Mouse (Mus musculus): ENCODE results near the gene Insrr. TPM values are rescaled to one million over a fixed set of nuclear protein-coding genes. Genes with fewer than 3 reads are reported as not detected.
A peak's percentile ranks its signal among the peaks of the same experiment; 100 is the strongest.
"Not testable (repeated sequence)": the region's sequence is repeated elsewhere in the genome, so short reads cannot be mapped to it uniquely, and the experiment has no call there.

Insrr gene
- polyA plus RNA-seq, 1 experiment from 2014 or later = not detected

GRCm38 (mm10) chr3:87857666-87858065, 60.9 kb downstream of the Insrr start:
- no peak overlapping the region for H3K27ac ChIP-seq (ENCODE audit: low read depth)
- 93% methylated on average over 8 of the region's 8 CpGs for WGBS (ENCODE audit: insufficient replicate concordance)

GRCm38 (mm10) chr3:87859813-87860212, 63.1 kb downstream of the Insrr start:
- peaks cover 59% of the 10 kb centered on the region for H3K36me3 ChIP-seq (replicated peaks; ENCODE audit: insufficient read depth, low read length)
- peak; percentile 43; the same call in 1 of the 2 replicates for ATAC-seq
- no peaks in the 10 kb centered on the region for H3K27me3 ChIP-seq (ENCODE audit: insufficient read depth, low read length)

More at GRCm38 (mm10) chr3:87857666-87858065, 60.9 kb downstream of the Insrr start:
- H3K4me2 ChIP-seq (ENCODE audit: low read depth, low read length) = no peak overlapping the region
- no peaks in the 10 kb centered on the region for H3K4me1 ChIP-seq (ENCODE audit: insufficient read depth)
- ATAC-seq (no peak), DNase-seq (no peak)
- H3K36me3 ChIP-seq (replicated peaks; ENCODE audit: insufficient read depth, low read length) = peaks cover 46% of the 10 kb centered on the region
- H3K9ac ChIP-seq (replicated peaks) = no peak overlapping the region
- TF ChIP-seq EP300 (IDR thresholded peaks at IDR 0.05; ENCODE audit: low read depth) (no peak), CTCF (IDR thresholded peaks at IDR 0.05; ENCODE audit: low read depth) (no peak)
- H3K4me3 ChIP-seq (ENCODE audit: low read depth, low read length) = no peak overlapping the region
- no peaks in the 10 kb centered on the region for H3K9me3 ChIP-seq (ENCODE audit: low read length)
- no peaks in the 10 kb centered on the region for H3K27me3 ChIP-seq (ENCODE audit: insufficient read depth, low read length)

GRCm38 (mm10) chr3:87864111-87864510, 67.4 kb downstream of the Insrr start:
- DNase-seq; H3K9ac ChIP-seq (replicated peaks); H3K27ac ChIP-seq (ENCODE audit: low read depth); H3K27me3 ChIP-seq (ENCODE audit: insufficient read depth, low read length); H3K9me3 ChIP-seq (ENCODE audit: low read length); H3K4me2 ChIP-seq (ENCODE audit: low read depth, low read length); ATAC-seq; H3K4me3 ChIP-seq (ENCODE audit: low read depth, low read length); H3K4me1 ChIP-seq (ENCODE audit: insufficient read depth): not testable (repeated sequence)
- H3K36me3 ChIP-seq (replicated peaks; ENCODE audit: insufficient read depth, low read length) = peaks cover 75% of the 10 kb centered on the region
- WGBS (ENCODE audit: insufficient replicate concordance) = 82% methylated on average over 4 of the region's 4 CpGs

More at GRCm38 (mm10) chr3:87859813-87860212, 63.1 kb downstream of the Insrr start:
- H3K27ac ChIP-seq (ENCODE audit: low read depth) = no peak overlapping the region
- no peaks in the 10 kb centered on the region for H3K9me3 ChIP-seq (ENCODE audit: low read length)
- no peaks in the 10 kb centered on the region for H3K4me1 ChIP-seq (ENCODE audit: insufficient read depth)
- DNase-seq = peak; percentile 60
- no peak overlapping the region for H3K4me2 ChIP-seq (ENCODE audit: low read depth, low read length)
- H3K9ac ChIP-seq (replicated peaks) = no peak overlapping the region
- 28% methylated on average over 3 of the region's 3 CpGs for WGBS (ENCODE audit: insufficient replicate concordance)
- TF ChIP-seq EP300 (IDR thresholded peaks at IDR 0.05; ENCODE audit: low read depth) (no peak), CTCF (IDR thresholded peaks at IDR 0.05; ENCODE audit: low read depth) (peak; percentile 88)
- H3K4me3 ChIP-seq (ENCODE audit: low read depth, low read length) = no peak overlapping the region

Other genes starting within 250 kb of the Insrr start
- 2.3 and 2.8 TPM in 2 replicates for gene Arhgef11, start 179.4 kb upstream of the Insrr start, polyA plus RNA-seq (2015; fragmentation: Nextera tagmentation; extraction: Ambion mirVana)
- 0.23 and 0.25 TPM in 2 replicates for gene Lrrc71, start 48.3 kb upstream of the Insrr start, polyA plus RNA-seq (2015; fragmentation: Nextera tagmentation; extraction: Ambion mirVana)
- gene Ntrk1, start 1.8 kb upstream of the Insrr start, polyA plus RNA-seq (2015; fragmentation: Nextera tagmentation; extraction: Ambion mirVana) = 0.47 and 0.53 TPM in 2 replicates
- gene Pear1, start 27.4 kb downstream of the Insrr start, polyA plus RNA-seq (2015; fragmentation: Nextera tagmentation; extraction: Ambion mirVana) = 4.8 and 5.1 TPM in 2 replicates
- gene Sh2d2a, start 49.8 kb downstream of the Insrr start, polyA plus RNA-seq (2015; fragmentation: Nextera tagmentation; extraction: Ambion mirVana) = 0.74 and 0.75 TPM in 2 replicates
- 4.4 and 4.5 TPM in 2 replicates for gene Prcc, start 88.7 kb downstream of the Insrr start, polyA plus RNA-seq (2015; fragmentation: Nextera tagmentation; extraction: Ambion mirVana)
- 116 and 123 TPM in 2 replicates for gene Hdgf, start 109.4 kb downstream of the Insrr start, polyA plus RNA-seq (2015; fragmentation: Nextera tagmentation; extraction: Ambion mirVana)
- 50.3 and 54.1 TPM in 2 replicates for gene Mrpl24, start 122.6 kb downstream of the Insrr start, polyA plus RNA-seq (2015; fragmentation: Nextera tagmentation; extraction: Ambion mirVana)
- gene Isg20l2, start 133.4 kb downstream of the Insrr start, polyA plus RNA-seq (2015; fragmentation: Nextera tagmentation; extraction: Ambion mirVana) = 12.3 and 13.2 TPM in 2 replicates
- gene Rrnad1, start 133.8 kb downstream of the Insrr start, polyA plus RNA-seq (2015; fragmentation: Nextera tagmentation; extraction: Ambion mirVana) = 4.3 TPM in 2 replicates
- not detected in 2 replicates for gene Crabp2, start 151.7 kb downstream of the Insrr start, polyA plus RNA-seq (2015; fragmentation: Nextera tagmentation; extraction: Ambion mirVana)
- 0.83 and 0.95 TPM in 2 replicates for gene Nes, start 174.1 kb downstream of the Insrr start, polyA plus RNA-seq (2015; fragmentation: Nextera tagmentation; extraction: Ambion mirVana)
- gene Bcan, start 203.3 kb downstream of the Insrr start, polyA plus RNA-seq (2015; fragmentation: Nextera tagmentation; extraction: Ambion mirVana) = 0.05 TPM in 1 of 2 replicates, not detected in the other
- not detected in 2 replicates for gene Hapln2, start 230.6 kb downstream of the Insrr start, polyA plus RNA-seq (2015; fragmentation: Nextera tagmentation; extraction: Ambion mirVana)
- gene Gpatch4, start 246.2 kb downstream of the Insrr start, polyA plus RNA-seq (2015; fragmentation: Nextera tagmentation; extraction: Ambion mirVana) = 13.1 and 14.3 TPM in 2 replicates